Mouse (Mus musculus) B cell, adult (primary cell): ENCODE data around the gene Obp1b. TPM values are rescaled to one million over a fixed set of nuclear protein-coding genes. Genes with fewer than 3 reads are reported as not detected.

ENCODE experiments used
- total RNA-seq: library from RNA; stranded (reverse); gene quantifications from 4 replicates; pipeline ENCODE4 v1.2.4, GENCODE M21; 2023; ENCODE audit not compliant: inconsistent age

Obp1b gene
- total RNA-seq: not detected in 4 replicates

DNA sequence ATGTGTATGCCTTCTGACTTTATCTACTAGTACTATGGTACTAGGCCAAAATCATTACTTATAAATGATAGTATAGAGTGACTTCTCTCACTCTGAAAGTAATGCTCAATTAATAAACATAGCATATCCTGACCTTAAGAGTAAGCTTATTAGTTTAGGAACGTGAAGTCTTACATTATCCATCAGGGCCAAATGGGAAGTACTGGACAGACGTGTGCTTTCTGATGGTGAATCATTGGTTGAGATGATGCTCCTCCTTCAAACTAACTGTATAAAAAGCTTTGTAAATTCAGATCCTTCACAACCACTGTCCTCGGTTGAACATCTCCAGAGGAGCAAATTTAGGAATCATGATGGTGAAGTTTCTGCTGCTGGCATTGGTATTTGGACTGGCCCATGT, at the start of gene Obp1b:
Gene Obp1b, plus strand, starts transcription at position 301 of the 400 bp plus-strand sequence.

Other genes starting within 250 kb of the Obp1b start
- not detected in 4 replicates for gene Obp1a, start 95.4 kb upstream of the Obp1b start, total RNA-seq
- not detected in 4 replicates for gene Gm5938, start 61.3 kb upstream of the Obp1b start, total RNA-seq
- gene Gm14743, start 59.1 kb downstream of the Obp1b start, total RNA-seq: not detected in 4 replicates
- gene 4930480E11Rik, start 182.9 kb downstream of the Obp1b start, total RNA-seq: not detected in 4 replicates